Mouse (Mus musculus) heart, adult 8-10 months (tissue): ENCODE data around the gene Zscan12. TPM values are rescaled to one million over a fixed set of nuclear protein-coding genes. Genes with fewer than 3 reads are reported as not detected.
A peak's percentile ranks its signal among the peaks of the same experiment; 100 is the strongest.
"Not testable (repeated sequence)": the region's sequence is repeated elsewhere in the genome, so short reads cannot be mapped to it uniquely, and the experiment has no call there.

ENCODE experiments used
- DNase-seq: peaks from one replicate; pipeline ENCODE4 v3.0.0; 2022; ENCODE audit warnings: low spot score
- total RNA-seq, 4 experiments: library from RNA; stranded (reverse); gene quantifications; 2 replicates each; pipeline ENCODE4 v1.2.4; 2022

Gene Zscan12
- total RNA-seq: 1 to 10 TPM; 4.5 to 6.0 (median 5.0) TPM

GRCm38 (mm10) chr13:21362621-21363248 is at the start of gene Zscan12:
Gene Zscan12, plus strand, starts transcription at chr13:21362820.
- DNase-seq: peak; percentile 95

DNA sequence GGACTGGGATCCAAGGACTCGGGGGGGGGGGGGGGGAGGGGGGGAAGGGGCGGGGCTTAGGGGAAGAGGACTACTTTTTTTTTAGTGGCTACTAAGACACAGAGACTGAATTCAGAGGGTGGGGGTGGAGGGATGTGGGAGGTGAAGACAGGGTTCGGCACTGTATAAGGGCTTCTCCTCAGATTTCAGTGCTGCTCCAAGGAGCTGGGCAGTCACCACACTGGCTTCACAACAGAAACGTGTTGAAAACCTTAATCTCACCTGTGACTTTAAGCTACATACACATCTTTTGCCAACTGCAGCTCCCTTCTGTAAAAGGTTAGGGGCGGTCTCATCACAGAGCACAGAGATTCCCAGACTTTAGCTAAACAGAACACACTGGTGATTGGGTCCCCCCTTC is 49.8 kb upstream of the Zscan12 start:
- DNase-seq: no peak

- DNase-seq: no peak
These were observed 48.7 kb upstream of the Zscan12 start for GRCm38 (mm10) chr13:21313903-21314302.

GRCm38 (mm10) chr13:21320262-21320661 is 42.4 kb upstream of the Zscan12 start:
- no peak for DNase-seq

- no peak for DNase-seq
These were observed 40.6 kb upstream of the Zscan12 start for GRCm38 (mm10) chr13:21321890-21322494.

DNA sequence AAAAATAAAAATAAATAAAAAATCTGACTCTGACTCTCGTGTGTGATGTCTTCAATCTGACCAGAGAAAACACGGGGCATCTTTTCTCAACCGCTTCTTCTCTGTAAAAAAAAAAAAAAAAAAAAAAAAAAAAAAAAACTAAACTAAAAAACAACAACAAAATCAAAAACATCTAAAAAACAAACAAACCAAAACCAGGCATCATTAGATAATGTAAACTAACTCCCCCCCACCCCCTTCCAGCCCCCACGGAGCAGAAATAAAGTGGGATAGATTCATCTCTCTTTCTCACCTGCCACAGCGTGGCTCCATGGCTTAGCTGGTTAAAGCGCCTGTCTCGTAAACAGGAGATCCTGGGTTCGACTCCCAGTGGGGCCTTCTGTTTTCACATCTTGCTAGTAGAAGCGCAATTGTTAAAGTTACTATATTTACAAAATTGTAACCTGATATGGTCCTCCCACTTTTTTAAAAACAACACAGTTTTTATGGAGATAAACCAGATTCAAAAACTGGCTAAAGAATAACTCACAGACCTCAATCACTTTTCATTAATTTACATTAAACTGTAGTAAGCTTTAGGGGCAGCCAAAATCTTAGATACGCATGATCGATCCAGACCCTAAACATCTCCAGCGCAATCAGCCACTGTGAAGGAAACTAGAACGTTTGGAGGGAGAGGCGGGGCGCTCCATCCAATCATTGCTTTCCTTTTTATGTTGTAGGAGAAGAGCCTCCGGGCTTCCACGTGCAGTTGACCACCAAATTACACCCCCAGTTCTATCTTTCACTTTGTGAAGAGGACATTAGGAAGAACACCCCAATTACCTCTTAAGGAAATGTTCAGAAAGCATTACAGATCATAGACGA is 39.9 kb upstream of the Zscan12 start:
- no peak for DNase-seq

GRCm38 (mm10) chr13:21323405-21323804 is 39.2 kb upstream of the Zscan12 start:
- DNase-seq: no peak

- DNase-seq: peak; percentile 10
These were observed 36.4 kb upstream of the Zscan12 start for GRCm38 (mm10) chr13:21326191-21326590.

DNA sequence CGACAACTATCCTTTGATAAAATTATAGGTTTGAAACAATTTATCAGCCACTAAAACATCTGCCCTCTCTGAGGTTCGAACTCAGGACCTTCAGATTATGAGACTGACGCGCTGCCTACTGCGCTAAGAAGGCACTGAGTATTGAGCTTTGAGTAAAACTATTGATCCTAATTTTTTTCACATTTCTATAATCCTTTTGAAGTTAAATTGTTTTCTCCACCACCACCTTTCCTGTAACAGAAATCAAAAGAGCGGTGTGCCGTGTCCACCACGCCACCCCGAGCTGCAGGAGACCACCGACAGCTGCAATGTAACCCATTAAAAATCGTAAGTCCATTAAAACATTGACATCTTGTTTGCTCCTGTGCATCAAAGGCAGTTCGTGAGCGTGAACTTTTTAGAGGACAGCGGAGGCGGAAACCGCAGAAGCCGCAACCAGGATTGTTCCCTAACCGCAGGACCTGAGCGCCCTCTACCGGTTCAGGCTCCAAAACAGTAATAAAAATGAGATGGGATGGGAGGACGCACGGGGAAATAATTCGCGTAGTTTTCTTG is 35.9 kb upstream of the Zscan12 start:
- DNase-seq: peak; percentile 78

- DNase-seq: no peak
These were observed 35.2 kb upstream of the Zscan12 start for GRCm38 (mm10) chr13:21327424-21327823.

GRCm38 (mm10) chr13:21346610-21347009 is 16.0 kb upstream of the Zscan12 start, which contains the start of gene Olfr1367:
Gene Olfr1367, plus strand, starts transcription at chr13:21346910.
- no peak for DNase-seq

GRCm38 (mm10) chr13:21350593-21350992 is 12.0 kb upstream of the Zscan12 start:
- no peak for DNase-seq

DNA sequence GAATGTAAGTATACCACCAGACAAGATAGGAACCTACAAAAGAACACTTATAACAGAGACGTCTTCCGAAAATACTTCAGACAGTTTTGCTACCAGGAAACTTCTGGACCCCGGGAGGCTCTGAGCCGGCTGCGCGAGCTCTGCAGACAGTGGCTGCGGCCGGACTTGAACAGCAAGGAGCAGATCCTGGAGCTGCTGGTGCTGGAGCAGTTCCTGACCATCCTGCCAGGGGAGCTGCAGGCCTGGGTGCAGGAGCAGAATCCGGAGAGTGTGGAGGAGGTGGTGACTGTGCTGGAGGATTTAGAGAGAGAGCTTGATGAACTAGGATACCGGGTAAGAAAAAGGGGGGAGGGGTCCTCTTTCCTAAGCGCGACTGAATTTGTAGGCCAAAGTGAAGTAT is 1.1 kb downstream of the Zscan12 start:
- DNase-seq: no peak

- DNase-seq: no peak
These were observed 4.0 kb downstream of the Zscan12 start for GRCm38 (mm10) chr13:21366635-21367034.

- DNase-seq: no peak
These were observed 10.1 kb downstream of the Zscan12 start for GRCm38 (mm10) chr13:21372700-21373099.

- DNase-seq: no peak
These were observed 15.2 kb downstream of the Zscan12 start for GRCm38 (mm10) chr13:21377773-21378172.

DNA sequence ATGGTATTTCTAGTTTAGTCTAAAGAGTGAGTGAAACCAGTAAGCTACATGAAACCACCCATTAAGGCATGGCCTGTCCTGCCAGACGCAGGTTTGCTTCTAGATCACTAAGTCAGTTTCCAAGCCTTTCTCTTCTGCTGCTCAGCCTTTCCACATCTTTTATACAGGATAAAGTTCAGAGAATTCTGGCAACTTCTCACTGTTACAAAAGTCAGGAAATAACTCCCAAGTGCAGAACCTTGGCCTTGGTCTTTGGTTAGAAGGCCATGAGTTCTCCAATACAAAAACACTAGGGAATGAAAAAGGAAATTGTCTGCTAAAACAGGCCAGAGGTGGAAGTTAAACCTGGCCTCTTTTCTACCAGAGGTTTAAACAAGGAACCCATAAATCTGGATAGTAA is 32.6 kb downstream of the Zscan12 start:
- no peak for DNase-seq

GRCm38 (mm10) chr13:21395623-21396022 is 33.0 kb downstream of the Zscan12 start:
- DNase-seq: no peak

DNA sequence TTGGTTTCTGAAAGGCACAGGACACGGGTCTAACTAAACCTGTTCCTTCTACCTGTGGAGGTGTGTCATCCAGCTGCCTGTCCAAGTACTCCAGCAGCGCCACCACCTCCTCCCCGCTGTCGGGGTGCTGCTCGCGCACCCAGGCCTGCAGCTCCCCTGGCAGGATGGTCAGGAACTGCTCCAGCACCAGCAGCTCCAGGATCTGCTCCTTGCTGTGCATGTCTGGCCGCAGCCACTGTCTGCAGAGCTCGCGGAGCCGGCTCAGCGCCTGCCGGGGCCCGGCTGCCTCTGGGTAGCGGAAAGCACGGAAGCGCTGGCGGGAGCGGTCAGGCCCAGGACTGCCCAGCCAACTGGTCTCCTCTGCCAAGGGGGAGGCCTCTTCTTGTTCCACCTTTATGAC is 33.4 kb downstream of the Zscan12 start:
- not testable (repeated sequence) for DNase-seq

DNA sequence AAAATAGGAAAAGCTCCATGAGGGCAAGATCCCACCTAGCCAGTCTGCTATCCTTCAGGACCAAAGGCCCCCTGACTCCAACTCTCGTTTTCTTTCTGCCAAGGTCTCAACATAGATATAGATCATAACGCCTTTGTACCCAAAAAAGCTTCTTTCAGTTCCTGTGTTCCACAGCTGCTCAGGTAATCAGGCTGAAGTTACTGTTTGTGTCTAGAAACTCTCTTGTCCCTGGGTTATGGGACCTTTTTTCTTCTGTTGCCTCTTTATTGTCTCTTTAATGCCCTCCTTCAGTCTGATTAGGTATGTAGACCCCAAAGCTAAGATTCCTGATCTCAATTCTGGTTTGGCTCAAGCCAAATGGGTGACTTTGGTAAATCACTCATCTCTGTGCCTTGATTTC is 34.9 kb downstream of the Zscan12 start:
- no peak for DNase-seq

GRCm38 (mm10) chr13:21401166-21401565 is 38.5 kb downstream of the Zscan12 start:
- DNase-seq: no peak

GRCm38 (mm10) chr13:21401636-21402286 is 39.1 kb downstream of the Zscan12 start:
- no peak for DNase-seq
